Mouse (Mus musculus): ENCODE measurements around the gene Cntn5.

DNA sequence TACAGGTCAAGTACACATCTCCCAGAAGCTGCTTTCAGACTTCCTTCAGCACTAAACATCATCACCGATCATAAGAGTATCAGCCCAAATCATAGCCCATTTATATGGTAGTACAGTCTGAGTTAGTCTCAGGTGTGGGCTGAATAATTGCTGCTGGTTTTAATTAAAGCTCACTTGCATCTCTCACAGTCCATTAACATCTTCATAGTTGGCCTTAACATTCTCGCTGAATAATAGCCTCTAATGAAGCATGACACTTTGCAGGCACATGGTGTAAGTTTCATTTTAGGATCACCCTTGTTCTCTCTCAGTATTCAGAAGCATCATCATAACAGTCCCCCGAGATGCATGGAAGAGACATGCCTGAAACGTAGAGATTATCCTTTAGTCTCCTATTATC is 796.7 kb downstream of the Cntn5 start:
- TF ChIP-seq CTCF (IDR thresholded peaks at IDR 0.05; ENCODE audit: borderline replicate concordance, insufficient read depth, low read depth, low read length), result no peak
- no peak for TF ChIP-seq POLR2A (IDR thresholded peaks at IDR 0.05; ENCODE audit: borderline replicate concordance, insufficient read depth, low read length)

All from cerebellum, adult 2 months (tissue).